ENCODE assay signal across 8 mouse cellular contexts in genomic region chr7:64872743-64873241, GRCm38 (mm10). TPM values are rescaled to one million over a fixed set of nuclear protein-coding genes. Genes with fewer than 3 reads are reported as not detected.
DNase-seq lines count a peak whose midpoint lies in the region; ATAC-seq and TF ChIP-seq lines count a peak whose summit lies in the region.

Nsmce3 (minus strand) TSS chr7:64872997.

- peaks cover 24% of the 10 kb centered on the region for H3K4me1 ChIP-seq in hindbrain, embryonic 10.5 days (replicated peaks)
- H3K4me1 ChIP-seq in lung, postnatal 0 days (ENCODE audit: insufficient read depth, low read depth, low read length): peaks cover 6% of the 10 kb centered on the region; the same call in 1 of the 2 replicates

- DNase-seq in MN1 (ENCODE audit: low spot score): peak; percentile 94
- DNase-seq in cerebellum, adult 9-10 months: peak; percentile 95
- peak; percentile 94 for DNase-seq in hindbrain, embryonic 10.5 days (ENCODE audit: low spot score)
- DNase-seq in layer of hippocampus, adult 9-11 months: peak; percentile 97
- DNase-seq in lung, postnatal 0 days (ENCODE audit: low spot score): peak; percentile 98
- DNase-seq in ovary, postnatal 14 days (ENCODE audit: low spot score): peak; percentile 96
- peak; percentile 98 for DNase-seq in thymus, postnatal 14 days

- peak within 1 kb of the TSS; percentile 85 for H3K4me2 ChIP-seq in lung, postnatal 0 days (replicated peaks; ENCODE audit: low read depth, low read length)

- no peaks in the 10 kb centered on the region for H3K9me3 ChIP-seq in hindbrain, embryonic 10.5 days
- H3K9me3 ChIP-seq in lung, postnatal 0 days (ENCODE audit: low read length): no peaks in the 10 kb centered on the region

- peak; percentile 85 for ATAC-seq in frontal cortex, adult (ENCODE audit: low TSS enrichment)
- peak; percentile 99 for ATAC-seq in lung, postnatal 0 days

- no peak for TF ChIP-seq EP300 in lung, postnatal 0 days (IDR thresholded peaks at IDR 0.05)

- H3K4me3 ChIP-seq in hindbrain, embryonic 10.5 days: peak within 1 kb of the TSS; percentile 93
- H3K4me3 ChIP-seq in lung, postnatal 0 days (ENCODE audit: low read depth, low read length): peak within 1 kb of the TSS; percentile 91

- H3K9ac ChIP-seq in lung, postnatal 0 days (replicated peaks; ENCODE audit: low read depth): peak within 1 kb of the TSS; percentile 97

- H3K27me3 ChIP-seq in hindbrain, embryonic 10.5 days (ENCODE audit: insufficient read depth, poor library complexity, severe bottlenecking): no peaks in the 10 kb centered on the region
- H3K27me3 ChIP-seq in lung, postnatal 0 days (replicated peaks; ENCODE audit: insufficient read depth, low read length): no peaks in the 10 kb centered on the region

- peak within 1 kb of the TSS; percentile 98 for H3K27ac ChIP-seq in hindbrain, embryonic 10.5 days
- H3K27ac ChIP-seq in lung, postnatal 0 days (ENCODE audit: low read length): peak within 1 kb of the TSS; percentile 93

- 0% methylated on average over 57 of the region's 57 CpGs for WGBS in hindbrain, embryonic 10.5 days
- under 1% methylated on average over 57 of the region's 57 CpGs for WGBS in lung, postnatal 0 days

- peak; percentile 54 for TF ChIP-seq CTCF in lung, postnatal 0 days (IDR thresholded peaks at IDR 0.05)

- H3K36me3 ChIP-seq in hindbrain, embryonic 10.5 days: peaks cover 15% of the 10 kb centered on the region
- no peaks in the 10 kb centered on the region for H3K36me3 ChIP-seq in lung, postnatal 0 days (ENCODE audit: insufficient read depth, low read length)

RNA-seq across cellular contexts. Expression of gene Nsmce3, which starts in this region (rescaled TPM):
- 10.6 and 12.1 TPM in 2 replicates for polyA plus RNA-seq in hindbrain, embryonic 10.5 days (2016; fragmentation: Nextera tagmentation; extraction: Ambion mirVana)
- polyA plus RNA-seq in lung, postnatal 0 days (2015; fragmentation: Nextera tagmentation; extraction: Ambion mirVana): 9.4 and 9.9 TPM in 2 replicates

Comparison
In these comparisons a context has a peak if more than half of its experiments do, and no peak if none do; other contexts are left out.
1. Peak in every context shown above with its lines: DNase-seq, ATAC-seq, H3K4me3 ChIP-seq and H3K27ac ChIP-seq.